Mouse (Mus musculus): ENCODE results near the gene Mark3. TPM values are rescaled to one million over a fixed set of nuclear protein-coding genes. Genes with fewer than 3 reads are reported as not detected.

Gene Mark3
- total and polyA plus RNA-seq, 3 experiments: 23.3 to 223 (median 142) TPM

DNA sequence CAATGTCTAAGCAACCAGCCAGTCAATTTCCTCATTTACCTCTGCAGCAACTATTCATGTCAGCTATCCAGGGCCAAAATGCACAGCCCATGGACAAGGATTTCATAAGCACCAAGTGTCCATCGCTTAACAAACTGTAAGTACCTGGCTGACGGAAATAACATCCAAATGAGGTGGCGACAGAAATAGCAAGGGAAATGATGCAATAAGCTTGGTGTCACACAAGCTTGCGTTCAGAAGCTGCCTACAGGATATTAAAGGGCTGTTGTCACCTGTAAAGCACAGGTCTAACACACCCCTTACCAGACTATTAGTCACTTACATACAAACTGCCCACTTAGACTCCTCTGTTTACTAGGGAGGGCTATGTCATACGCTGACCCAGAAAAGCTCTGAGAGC lies 38.6 kb upstream of the Mark3 start:
- no peak for ATAC-seq (ENCODE audit: extremely low read depth, insufficient number of reproducible peaks, low FRiP score, poor library complexity, severe bottlenecking)
- peaks cover 55% of the 10 kb centered on the region for H3K4me1 ChIP-seq (ENCODE audit: insufficient read depth, low read depth, low read length)
- TF ChIP-seq POLR2AphosphoS5 (IDR thresholded peaks at IDR 0.05; ENCODE audit: insufficient replicate concordance, low read depth, low read length) (no peak), CTCF (IDR thresholded peaks at IDR 0.05; ENCODE audit: low read depth, low read length) (no peak), GATA2 (IDR thresholded peaks at IDR 0.05; ENCODE audit: borderline replicate concordance, low read depth, low read length) (no peak), GATA1 (IDR thresholded peaks at IDR 0.05; ENCODE audit: borderline replicate concordance, low read length) (no peak), TAL1 (conservative IDR thresholded peaks at IDR 0.05; ENCODE audit: low read depth, low read length) (no peak)
- peaks cover 17% of the 10 kb centered on the region for H3K27me3 ChIP-seq (ENCODE audit: insufficient read depth, low read length)
- DNase-seq (ENCODE audit: low spot score): no peak
- H3K9me3 ChIP-seq (replicated peaks): no peaks in the 10 kb centered on the region; the same call in 1 of the 2 replicates
- peaks cover 29% of the 10 kb centered on the region for H3K36me3 ChIP-seq (replicated peaks)
- no peak overlapping the region for H3K4me3 ChIP-seq (ENCODE audit: low read depth, low read length)

DNA sequence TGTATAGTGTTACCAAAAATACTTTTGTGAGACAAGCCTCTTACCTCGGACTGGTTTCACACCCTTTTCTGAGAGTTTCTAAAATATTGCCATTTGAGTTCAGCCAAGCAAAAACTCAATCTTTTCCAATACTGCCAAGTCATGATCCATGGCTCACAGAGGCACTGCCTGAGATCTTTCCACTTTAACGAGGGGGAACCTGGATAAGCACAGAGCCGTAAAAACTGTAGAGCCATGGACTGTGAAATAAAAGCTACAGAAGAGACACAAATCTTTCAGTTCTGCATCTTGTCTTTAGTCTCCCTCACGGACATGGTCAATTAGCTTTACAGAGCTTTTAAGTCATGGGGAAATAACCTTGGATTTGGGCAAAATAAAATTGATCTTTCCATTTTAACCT lies 37.6 kb upstream of the Mark3 start:
- Histone ChIP-seq H3K9me3 (replicated peaks) (no peaks in the 10 kb centered on the region; the same call in 1 of the 2 replicates), H3K4me3 (ENCODE audit: low read depth, low read length) (peak overlapping the region; percentile 84), H3K4me1 (ENCODE audit: insufficient read depth, low read depth, low read length) (peaks cover 61% of the 10 kb centered on the region), H3K27me3 (ENCODE audit: insufficient read depth, low read length) (peaks cover 11% of the 10 kb centered on the region), H3K36me3 (replicated peaks) (peaks cover 38% of the 10 kb centered on the region)
- no peak for DNase-seq (ENCODE audit: low spot score)
- no peak for ATAC-seq (ENCODE audit: extremely low read depth, insufficient number of reproducible peaks, low FRiP score, poor library complexity, severe bottlenecking)
- TF ChIP-seq POLR2AphosphoS5 (IDR thresholded peaks at IDR 0.05; ENCODE audit: insufficient replicate concordance, low read depth, low read length) (no peak), GATA1 (IDR thresholded peaks at IDR 0.05; ENCODE audit: borderline replicate concordance, low read length) (no peak), GATA2 (IDR thresholded peaks at IDR 0.05; ENCODE audit: borderline replicate concordance, low read depth, low read length) (no peak), CTCF (IDR thresholded peaks at IDR 0.05; ENCODE audit: low read depth, low read length) (no peak), TAL1 (conservative IDR thresholded peaks at IDR 0.05; ENCODE audit: low read depth, low read length) (no peak)

DNA sequence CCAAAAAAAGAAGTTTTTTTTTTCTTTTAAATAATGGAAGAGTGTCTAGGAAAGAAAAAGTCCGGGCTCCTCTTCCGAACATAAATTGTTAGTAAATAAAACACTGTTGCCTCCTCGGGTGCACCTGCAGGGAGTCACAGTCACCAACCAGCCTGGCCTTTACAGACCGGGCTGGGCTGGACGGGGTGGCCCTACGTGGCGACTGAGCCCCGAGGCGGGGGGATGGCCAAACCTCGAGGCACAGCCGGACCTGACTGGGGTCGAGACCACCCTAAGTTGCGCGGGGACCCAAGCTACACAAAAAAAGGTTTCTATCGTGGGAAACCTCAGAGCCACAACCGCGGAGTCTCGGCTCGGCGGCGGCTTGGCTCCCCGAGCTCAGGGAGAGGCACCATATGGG lies 37.0 kb upstream of the Mark3 start:
- H3K9me3 ChIP-seq (replicated peaks): no peaks in the 10 kb centered on the region; the same call in 1 of the 2 replicates
- ATAC-seq (ENCODE audit: extremely low read depth, insufficient number of reproducible peaks, low FRiP score, poor library complexity, severe bottlenecking) (no peak), DNase-seq (ENCODE audit: low spot score) (peak; percentile 67)
- H3K4me3 ChIP-seq (ENCODE audit: low read depth, low read length): peak overlapping the region; percentile 84
- TF ChIP-seq TAL1 (conservative IDR thresholded peaks at IDR 0.05; ENCODE audit: low read depth, low read length) (no peak), GATA1 (IDR thresholded peaks at IDR 0.05; ENCODE audit: borderline replicate concordance, low read length) (no peak), CTCF (IDR thresholded peaks at IDR 0.05; ENCODE audit: low read depth, low read length) (no peak), GATA2 (IDR thresholded peaks at IDR 0.05; ENCODE audit: borderline replicate concordance, low read depth, low read length) (no peak), POLR2AphosphoS5 (IDR thresholded peaks at IDR 0.05; ENCODE audit: insufficient replicate concordance, low read depth, low read length) (no peak)
- peaks cover 7% of the 10 kb centered on the region for H3K27me3 ChIP-seq (ENCODE audit: insufficient read depth, low read length)
- peaks cover 44% of the 10 kb centered on the region for H3K36me3 ChIP-seq (replicated peaks)
- H3K4me1 ChIP-seq (ENCODE audit: insufficient read depth, low read depth, low read length): peaks cover 66% of the 10 kb centered on the region

DNA sequence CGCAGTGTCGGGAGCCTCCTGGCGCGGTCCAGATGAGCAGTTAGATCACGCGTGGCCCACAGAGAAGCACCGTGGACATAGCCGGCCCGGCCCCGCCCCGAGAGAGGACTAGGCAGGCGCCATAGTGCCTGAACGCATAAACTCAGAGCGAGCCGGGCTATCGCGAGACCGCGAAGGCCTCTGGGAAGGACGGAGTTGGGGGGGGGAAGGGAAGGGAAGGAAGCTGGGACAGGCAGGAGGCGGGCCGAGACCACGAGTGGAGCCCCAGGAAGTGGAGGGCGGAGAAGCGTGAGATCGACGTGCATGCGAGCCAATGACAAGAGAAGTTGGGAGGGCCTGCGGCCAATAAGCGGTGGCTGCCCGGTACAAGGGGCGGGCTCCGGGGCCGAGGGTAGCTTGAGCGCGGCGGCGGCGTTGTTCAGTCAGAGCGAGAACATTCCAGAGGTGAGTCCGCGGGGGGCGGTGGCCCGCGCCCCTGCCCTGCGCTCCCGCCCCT lies 36.5 kb upstream of the Mark3 start, which contains the start of gene Eif5:
Gene Eif5, plus strand, starts transcription at position 221 of the 496 bp plus-strand sequence.
- ATAC-seq (ENCODE audit: extremely low read depth, insufficient number of reproducible peaks, low FRiP score, poor library complexity, severe bottlenecking) (peak; percentile 97), DNase-seq (ENCODE audit: low spot score) (peak; percentile 100)
- no peak for TF ChIP-seq CTCF (IDR thresholded peaks at IDR 0.05; ENCODE audit: low read depth, low read length)
- no peak for TF ChIP-seq GATA1 (IDR thresholded peaks at IDR 0.05; ENCODE audit: borderline replicate concordance, low read length)
- TF ChIP-seq GATA2 (IDR thresholded peaks at IDR 0.05; ENCODE audit: borderline replicate concordance, low read depth, low read length): no peak
- TF ChIP-seq POLR2AphosphoS5 (IDR thresholded peaks at IDR 0.05; ENCODE audit: insufficient replicate concordance, low read depth, low read length): no peak
- no peak for TF ChIP-seq TAL1 (conservative IDR thresholded peaks at IDR 0.05; ENCODE audit: low read depth, low read length)
- Histone ChIP-seq H3K4me1 (ENCODE audit: insufficient read depth, low read depth, low read length) (peaks cover 67% of the 10 kb centered on the region), H3K27me3 (ENCODE audit: insufficient read depth, low read length) (peaks cover 7% of the 10 kb centered on the region), H3K9me3 (replicated peaks) (no peaks in the 10 kb centered on the region; the same call in 1 of the 2 replicates), H3K4me3 (ENCODE audit: low read depth, low read length) (peak within 1 kb of the TSS; percentile 84), H3K36me3 (replicated peaks) (peaks cover 48% of the 10 kb centered on the region)

DNA sequence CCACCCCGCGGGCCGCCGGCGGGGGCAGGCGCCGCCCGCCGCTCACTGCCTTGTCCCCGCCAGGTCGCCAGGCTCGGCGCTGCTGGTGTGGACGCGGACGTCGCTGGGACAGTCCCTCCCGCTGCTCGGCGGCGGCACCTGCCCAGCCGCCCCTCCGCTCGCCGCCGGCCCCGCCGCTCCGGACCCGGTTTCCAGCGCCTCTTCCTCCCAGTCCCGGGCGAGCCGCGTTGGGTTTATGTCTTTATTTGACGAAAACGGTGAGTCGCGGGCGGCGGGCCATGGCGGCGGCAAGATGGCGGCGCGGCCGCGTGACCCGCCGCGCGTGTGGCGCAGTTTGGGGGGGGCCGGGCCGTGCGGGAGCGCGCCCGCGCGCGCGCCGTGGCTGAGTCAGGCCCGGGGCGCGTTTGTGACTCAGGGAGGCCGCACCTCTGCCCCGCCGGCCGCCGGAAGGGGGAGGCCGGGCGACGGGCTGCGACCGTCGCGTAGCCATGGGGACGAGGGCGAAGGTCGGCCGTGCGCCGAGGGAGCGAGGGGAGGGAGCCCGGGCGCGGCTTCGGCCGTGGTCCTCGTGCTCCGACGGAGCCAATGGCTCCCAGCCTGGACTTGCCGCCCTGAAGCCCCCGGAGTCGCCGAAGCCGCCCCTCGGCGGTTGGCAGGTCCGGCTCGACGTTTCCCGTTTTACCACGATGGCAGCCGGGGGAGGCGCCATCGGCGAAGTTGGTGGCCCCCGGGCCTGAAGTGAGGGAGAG lies 35.9 kb upstream of the Mark3 start:
- ATAC-seq (ENCODE audit: extremely low read depth, insufficient number of reproducible peaks, low FRiP score, poor library complexity, severe bottlenecking) (no peak), DNase-seq (ENCODE audit: low spot score) (peak; percentile 91)
- Histone ChIP-seq H3K4me3 (ENCODE audit: low read depth, low read length) (peak overlapping the region; percentile 84), H3K27me3 (ENCODE audit: insufficient read depth, low read length) (0 out of 2 replicates have a peak, but pooled peaks cover under 1% of the 10 kb centered on the region), H3K4me1 (ENCODE audit: insufficient read depth, low read depth, low read length) (peaks cover 66% of the 10 kb centered on the region), H3K36me3 (replicated peaks) (peaks cover 48% of the 10 kb centered on the region), H3K9me3 (replicated peaks) (no peaks in the 10 kb centered on the region; the same call in 1 of the 2 replicates)
- no peak for TF ChIP-seq GATA1 (IDR thresholded peaks at IDR 0.05; ENCODE audit: borderline replicate concordance, low read length)
- no peak for TF ChIP-seq TAL1 (conservative IDR thresholded peaks at IDR 0.05; ENCODE audit: low read depth, low read length)
- no peak for TF ChIP-seq GATA2 (IDR thresholded peaks at IDR 0.05; ENCODE audit: borderline replicate concordance, low read depth, low read length)
- no peak for TF ChIP-seq POLR2AphosphoS5 (IDR thresholded peaks at IDR 0.05; ENCODE audit: insufficient replicate concordance, low read depth, low read length)
- no peak for TF ChIP-seq CTCF (IDR thresholded peaks at IDR 0.05; ENCODE audit: low read depth, low read length)

DNA sequence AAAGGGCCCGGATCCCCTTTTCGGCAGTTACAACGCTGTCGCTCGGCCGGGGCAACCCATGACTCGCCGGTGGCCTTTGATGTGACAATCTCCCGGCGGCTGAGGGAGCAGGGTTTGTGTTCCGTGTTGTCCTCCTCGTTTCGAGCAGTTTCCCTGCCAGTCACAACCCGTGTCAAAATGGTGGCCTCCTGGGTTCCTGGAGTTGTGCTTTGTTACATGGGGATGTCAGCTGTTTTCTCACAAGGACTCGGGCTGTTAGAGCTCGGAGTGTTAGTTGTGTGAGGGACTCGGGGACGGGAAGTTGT lies 35.3 kb upstream of the Mark3 start:
- H3K4me1 ChIP-seq (ENCODE audit: insufficient read depth, low read depth, low read length): peaks cover 68% of the 10 kb centered on the region
- H3K36me3 ChIP-seq (replicated peaks): peaks cover 54% of the 10 kb centered on the region

More for the DNA sequence above, 35.3 kb upstream of the Mark3 start:
- no peaks in the 10 kb centered on the region for H3K27me3 ChIP-seq (ENCODE audit: insufficient read depth, low read length)
- no peak for TF ChIP-seq CTCF (IDR thresholded peaks at IDR 0.05; ENCODE audit: low read depth, low read length)
- no peak for TF ChIP-seq POLR2AphosphoS5 (IDR thresholded peaks at IDR 0.05; ENCODE audit: insufficient replicate concordance, low read depth, low read length)
- TF ChIP-seq GATA2 (IDR thresholded peaks at IDR 0.05; ENCODE audit: borderline replicate concordance, low read depth, low read length): no peak
- no peak for TF ChIP-seq GATA1 (IDR thresholded peaks at IDR 0.05; ENCODE audit: borderline replicate concordance, low read length)
- no peak for TF ChIP-seq TAL1 (conservative IDR thresholded peaks at IDR 0.05; ENCODE audit: low read depth, low read length)
- ATAC-seq (ENCODE audit: extremely low read depth, insufficient number of reproducible peaks, low FRiP score, poor library complexity, severe bottlenecking) (no peak), DNase-seq (ENCODE audit: low spot score) (no peak)
- no peaks in the 10 kb centered on the region; the same call in 1 of the 2 replicates for H3K9me3 ChIP-seq (replicated peaks)
- peak overlapping the region; percentile 84 for H3K4me3 ChIP-seq (ENCODE audit: low read depth, low read length)
